Mouse (Mus musculus) ovary, postnatal 14 days (tissue): Measurements from ENCODE around the gene Cpz.
A peak's percentile ranks its signal among the peaks of the same experiment; 100 is the strongest.

Source experiments
- DNase-seq: peaks from one replicate; pipeline ENCODE4 v3.0.0; 2022; ENCODE audit warnings: low spot score

Gene Cpz

DNA sequence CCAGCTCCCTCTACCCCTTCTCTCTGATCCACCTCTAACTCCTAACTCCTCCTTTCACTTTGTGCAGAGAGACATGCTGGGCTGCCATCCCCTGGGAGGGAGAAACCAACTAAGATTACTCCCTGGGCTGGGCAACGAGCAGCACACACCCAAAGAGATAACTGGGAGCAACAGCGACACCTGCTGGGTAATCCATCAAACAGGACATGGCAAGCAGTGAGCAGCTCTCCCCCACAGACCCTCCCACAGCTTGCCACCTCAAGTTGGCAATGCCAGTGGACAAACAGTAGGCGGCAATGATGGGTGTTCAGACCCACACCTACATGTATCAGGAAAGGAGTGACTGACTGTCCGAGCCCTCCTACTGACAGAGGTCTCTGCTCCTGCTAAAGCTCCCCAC is 4.9 kb upstream of the Cpz start:
- no peak for DNase-seq

DNA sequence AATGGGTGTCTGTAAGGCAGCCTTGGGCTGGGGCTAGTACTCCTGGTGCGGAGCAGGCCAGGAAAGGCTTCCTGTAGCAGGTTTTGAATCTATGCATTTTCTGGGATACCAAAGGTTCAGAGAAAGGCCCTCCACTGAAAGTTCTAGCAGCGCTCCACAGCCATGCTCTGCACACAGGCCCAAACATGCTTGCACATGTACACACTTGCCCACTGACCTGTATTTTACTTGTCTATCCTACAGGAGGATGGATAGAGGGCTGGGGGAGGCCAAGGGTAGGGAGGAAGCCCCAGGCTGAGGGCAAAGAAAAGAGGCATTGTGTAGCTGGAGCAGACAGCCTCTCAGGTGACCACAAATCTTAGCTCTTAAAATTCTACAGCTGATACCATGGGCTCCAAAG is 1.1 kb downstream of the Cpz start:
- DNase-seq: no peak

DNA sequence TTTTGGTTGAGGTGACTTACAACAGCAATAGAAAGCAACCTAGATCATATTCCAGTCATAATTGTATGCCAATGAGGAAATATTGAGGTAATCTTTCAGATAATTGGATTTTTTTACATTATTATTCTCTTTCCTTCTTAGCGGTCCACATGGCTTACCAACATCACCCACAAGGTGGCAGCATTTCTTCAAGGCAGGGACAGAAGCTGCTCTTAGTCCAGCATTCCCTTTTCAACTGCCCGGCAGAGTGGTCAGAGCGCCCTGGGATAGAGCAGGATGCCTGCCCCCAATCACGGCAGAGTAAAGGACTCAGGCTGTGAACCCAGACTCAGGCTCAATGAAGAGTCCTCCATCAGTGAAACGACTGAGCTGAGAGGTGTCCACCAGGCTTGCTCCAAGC is 1.8 kb downstream of the Cpz start:
- peak; percentile 75 for DNase-seq

DNA sequence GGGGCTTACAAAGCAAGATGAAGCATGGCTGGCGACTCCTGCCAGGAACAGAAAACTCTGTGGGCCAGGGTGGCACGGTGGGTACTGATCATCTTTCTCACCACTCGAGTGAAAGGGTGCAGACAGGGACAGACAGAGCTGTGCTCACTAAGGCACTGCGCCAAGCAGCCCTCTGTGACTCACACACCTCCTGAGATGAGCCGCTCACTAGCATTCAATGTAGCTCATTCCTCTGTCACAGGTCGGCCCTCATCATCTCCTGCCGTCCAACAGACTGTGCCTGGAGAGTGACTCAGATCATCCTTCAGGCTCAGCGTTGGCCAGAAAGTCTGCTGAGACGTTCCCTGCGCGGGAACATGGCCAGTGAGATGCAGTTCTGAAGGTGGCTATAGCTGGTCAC is 8.7 kb downstream of the Cpz start:
- no peak for DNase-seq

DNA sequence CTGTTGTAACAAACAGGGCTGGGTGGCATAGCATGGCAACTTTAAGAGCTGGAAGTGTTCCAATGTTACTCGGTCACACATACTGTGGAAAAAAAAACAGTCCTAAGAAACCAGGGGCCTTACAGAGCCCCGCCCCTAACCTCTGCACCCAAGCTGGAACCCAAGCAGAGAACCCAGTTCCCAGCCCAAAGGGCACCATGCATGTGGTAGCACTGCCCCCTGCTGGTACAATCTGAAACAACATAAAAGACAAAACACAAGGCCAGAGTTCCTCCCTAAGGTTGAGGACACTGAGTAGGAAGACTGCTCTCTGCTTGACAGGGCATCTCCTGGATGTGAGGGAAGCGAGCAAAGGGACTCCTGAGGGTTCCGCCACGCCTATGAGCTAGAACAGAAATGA is 14.9 kb downstream of the Cpz start:
- DNase-seq: peak; percentile 72

DNA sequence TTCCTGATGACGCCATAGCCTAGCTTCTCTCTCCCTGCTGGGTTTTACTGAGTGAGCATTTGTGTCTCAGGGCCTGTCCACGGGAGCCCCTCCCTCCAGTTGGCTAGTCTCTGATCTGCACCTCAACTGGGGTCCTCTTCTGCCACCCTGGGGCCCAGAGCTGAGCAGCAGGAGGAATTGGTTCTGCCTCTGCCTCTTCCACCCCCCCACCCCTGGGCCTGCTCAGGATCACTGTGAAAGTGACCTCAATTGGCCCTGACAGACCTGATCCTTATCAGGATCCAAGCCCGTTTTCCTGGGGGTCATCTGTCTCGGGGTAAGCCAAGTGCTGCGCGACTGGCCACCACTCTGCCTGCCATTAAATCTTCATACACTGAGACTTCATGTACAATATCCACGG is 20.5 kb downstream of the Cpz start:
- DNase-seq: no peak

DNA sequence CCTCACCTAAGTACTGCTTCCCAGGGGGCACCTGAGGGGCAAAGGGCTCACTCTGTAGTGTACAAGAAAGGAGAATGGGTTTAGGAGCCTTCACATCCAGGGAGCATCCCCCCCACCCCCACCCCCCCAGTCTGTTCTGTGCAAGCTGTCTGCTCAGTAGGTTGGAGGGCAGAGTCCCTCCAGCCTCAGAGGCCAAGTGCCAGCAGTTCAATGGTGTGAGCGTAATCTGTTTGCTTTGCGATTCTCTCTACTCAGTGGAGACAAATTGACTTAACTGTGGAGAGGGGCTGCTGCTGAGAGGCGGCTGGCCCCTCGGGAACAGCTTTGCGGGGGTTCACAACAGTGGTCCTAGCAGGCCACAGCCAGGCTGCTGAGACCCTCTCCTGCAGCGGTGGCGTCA is 28.2 kb downstream of the Cpz start:
- no peak for DNase-seq

DNA sequence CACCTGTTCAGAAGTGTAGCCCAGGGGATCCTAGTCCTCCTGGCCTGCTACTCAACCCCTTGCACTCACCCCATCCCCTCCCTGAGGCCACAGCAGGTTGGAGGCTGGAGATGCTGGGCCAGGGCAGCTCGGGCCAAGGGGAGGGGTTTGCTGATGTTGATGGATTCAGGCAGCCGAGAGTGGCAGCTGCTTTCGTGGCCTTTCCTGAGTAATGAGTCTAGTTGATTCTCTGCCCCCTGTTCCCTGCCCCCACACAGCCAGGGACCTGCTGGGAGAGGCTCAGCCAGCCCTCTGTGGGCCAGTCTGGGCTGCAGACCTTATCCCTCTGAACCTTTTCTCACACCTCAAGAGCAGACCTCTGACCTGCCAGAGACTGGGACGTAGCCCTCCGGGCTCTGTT is 29.5 kb downstream of the Cpz start:
- no peak for DNase-seq

DNA sequence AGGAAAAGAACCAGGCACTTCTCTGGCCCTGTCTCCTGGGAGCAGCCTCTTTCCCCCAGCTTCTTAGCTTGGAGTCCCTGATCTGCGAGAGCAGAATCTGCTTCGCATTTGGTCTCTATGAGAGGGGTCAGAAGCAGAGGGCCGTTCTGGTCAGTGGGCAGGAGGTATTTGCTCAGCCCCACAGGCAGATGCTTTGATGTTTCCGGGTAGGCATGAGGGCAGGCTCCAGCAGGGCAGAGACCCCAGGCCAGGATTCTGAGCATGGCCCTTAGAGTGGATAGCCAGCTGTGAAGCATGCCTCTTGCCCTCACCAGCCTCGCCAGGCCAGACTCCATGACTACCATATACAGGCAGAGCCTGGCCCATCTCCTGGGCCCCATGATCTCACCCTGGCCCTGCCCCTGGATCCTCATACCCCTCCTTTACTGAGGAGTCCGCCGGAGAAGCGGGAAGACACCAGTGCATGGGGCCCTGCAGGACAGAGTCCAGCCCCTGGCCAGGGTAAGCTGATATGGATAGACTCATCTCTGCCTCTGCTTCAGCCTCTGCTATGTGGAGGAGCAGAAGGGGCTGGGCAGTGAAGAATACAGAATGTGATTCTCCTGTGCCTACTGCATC is 30.6 kb downstream of the Cpz start:
- no peak for DNase-seq

DNA sequence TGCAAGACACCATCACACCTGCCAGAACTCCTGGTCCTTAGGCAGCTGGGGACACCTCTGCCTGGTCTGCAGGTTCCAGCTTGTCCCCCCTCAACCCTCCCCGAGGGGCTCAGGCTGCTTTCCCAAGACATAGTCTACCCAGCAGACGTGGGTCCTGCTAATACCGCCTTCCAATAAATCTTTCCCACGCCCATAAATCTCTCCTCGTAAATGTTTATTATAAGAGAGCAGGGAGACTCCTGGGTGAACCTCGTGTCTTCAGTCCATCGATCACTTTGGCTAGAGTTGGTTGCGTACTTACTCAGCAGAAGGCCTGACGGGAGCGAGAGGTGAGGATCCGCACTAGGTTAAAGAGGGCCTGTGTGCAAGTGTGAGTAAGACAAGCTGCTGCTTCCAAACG is 31.7 kb downstream of the Cpz start:
- DNase-seq: no peak

DNA sequence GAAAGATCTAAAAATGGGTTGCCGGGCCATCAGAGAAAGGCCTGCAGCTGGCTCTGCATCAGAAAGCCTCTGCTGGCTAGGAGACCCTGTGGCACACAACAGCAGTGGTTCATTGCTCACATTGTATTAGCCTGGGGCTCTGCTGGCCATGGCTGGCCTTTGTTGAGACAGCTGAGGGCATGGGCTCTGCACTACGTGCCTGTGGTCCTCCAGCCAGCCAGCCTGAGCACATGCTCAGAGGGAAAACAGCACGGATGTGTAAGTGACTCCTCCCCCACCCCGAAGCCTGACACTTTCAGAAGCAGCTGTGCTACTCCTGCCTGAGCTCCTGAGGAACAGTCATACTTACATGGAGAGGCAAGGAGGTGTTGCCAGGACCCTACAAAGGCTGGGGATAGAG is 46.0 kb downstream of the Cpz start:
- no peak for DNase-seq

DNA sequence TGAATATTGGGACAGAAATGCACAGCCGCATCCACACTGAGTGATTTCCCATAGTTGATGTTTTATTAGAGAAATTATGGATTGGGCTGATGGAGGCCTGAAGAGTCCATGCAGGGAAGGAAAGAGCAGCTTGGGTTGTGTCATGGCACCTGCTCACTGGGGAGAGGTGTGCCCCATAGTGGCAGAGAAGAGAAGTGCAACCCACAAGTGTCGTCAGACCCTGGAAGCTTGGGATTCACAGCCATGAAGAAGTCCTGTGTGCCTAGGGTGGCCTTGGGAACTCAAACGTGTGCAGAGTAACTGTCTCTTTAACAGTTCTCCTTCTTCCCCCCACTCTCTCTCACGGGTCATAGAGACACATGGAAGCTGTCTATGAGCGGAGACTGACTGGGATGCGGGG is 50.3 kb downstream of the Cpz start:
- DNase-seq: no peak

DNA sequence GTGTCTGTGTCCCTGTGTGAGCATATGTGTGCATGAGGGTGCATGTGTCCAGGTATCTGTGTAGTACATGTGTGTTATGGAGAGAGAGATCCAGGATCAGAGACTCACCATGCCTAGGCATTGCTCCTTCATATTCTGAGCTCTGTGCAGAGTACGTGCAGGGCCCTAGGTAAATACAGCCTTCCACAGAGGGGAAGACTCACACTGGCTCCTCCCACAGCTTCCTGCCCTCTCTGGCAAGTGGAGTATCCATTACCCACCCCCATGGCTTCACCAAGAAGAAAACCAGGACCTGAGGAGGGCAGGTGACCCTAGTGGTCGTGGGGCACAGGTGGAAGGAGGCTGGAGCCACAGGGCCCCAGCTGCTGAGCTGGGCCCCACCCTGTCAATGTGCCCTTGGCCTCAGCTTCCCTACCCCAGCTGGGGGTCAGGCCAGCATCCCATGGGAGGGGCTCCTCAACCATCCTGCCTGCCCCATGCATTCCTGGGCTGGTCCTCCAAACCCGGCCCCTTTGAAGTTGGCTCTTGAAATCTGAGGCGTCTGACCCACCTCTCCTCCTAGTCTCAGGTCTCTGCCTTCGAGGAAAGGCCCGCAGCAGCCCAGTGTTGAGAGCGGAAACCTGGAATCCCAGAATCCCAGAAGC is 54.5 kb downstream of the Cpz start:
- DNase-seq: no peak

DNA sequence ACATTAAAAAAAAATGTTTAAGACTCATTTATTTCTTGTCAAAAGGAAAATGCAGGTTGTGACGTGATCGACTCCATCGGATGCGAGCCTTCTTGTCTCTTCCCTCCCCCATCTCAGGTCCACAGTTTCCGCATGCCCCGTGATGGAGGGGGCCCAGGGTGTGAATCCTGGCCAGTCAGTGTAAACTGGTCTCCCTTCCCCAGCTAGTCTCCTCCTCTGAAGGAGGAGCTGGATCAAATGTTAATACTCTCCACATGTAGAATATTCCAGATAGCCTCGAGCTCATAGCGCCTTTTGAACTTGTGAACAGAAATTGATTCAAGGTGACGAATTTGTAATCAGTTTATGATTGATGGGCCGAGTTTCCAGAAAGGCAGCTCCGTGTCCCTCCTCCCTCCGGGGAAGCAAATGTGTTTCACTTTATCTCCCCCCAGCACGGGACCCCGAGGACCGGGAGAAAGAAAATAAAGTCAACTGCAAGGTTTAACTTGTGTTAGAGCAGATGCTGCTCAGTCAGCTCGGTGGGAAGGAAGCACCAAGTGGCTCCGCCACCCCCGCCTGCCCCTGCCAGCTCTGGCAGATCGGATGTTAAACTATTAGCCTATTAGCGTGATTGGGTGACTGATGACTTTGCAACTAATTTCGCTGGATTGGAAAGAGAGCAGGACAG is 59.4 kb downstream of the Cpz start:
- no peak for DNase-seq

DNA sequence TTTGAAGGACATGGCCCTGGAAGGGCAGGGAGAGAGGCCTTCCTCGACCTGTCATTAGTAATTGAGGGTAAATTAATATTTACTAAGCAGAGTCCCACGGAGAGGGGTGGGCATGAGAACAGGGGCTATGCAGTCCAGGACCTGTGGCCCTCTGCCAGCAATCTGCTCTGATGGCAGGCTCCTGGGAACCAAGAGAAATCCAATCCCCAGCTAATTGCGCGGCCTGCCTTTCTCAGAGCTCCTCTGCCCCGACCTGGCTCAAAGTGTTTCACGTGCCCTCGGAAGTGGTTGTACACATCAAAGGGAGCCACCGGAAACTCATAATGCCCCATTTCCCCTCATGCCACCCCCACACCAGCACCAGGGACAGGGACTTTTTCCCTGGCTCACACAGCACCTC is 63.4 kb downstream of the Cpz start:
- DNase-seq: no peak

DNA sequence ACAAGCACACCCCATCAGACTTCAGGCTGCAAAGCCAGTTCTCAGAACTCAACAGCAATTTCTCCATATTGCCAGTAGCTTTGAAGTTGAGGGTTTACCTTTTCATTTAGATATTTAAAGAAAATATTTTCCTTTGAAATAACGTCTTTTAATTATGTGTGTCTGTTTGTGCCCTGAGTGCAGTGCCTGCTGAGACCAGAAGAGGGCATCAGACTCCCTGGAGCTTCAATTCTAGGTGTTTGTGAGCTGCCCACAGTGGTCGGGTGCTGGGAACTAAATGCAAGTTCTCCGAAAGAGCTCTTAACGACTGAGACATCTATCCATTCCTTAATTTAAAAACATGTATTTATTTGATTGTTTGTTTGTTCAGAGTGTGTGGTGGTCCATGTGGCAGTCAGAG is 65.7 kb downstream of the Cpz start:
- no peak for DNase-seq

DNA sequence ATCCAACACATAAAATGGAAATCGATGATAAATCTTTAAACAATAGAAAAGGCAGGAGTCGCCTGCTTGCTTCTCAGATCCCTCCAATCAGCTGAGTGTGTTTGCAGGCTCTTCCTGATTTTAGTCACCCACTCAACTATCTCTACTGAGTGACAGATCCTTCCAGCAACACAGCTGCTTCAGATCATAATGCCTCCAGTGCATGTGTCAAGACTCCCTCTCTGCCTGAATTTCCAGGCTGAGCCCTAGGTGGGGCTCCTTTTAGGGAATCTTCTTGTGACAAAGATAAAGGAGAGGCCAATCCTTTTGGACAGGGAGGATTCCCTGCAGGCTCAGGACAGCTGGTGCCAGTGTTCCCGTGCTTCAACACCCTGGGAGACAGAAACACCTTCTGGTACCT is 67.2 kb downstream of the Cpz start:
- DNase-seq: no peak

DNA sequence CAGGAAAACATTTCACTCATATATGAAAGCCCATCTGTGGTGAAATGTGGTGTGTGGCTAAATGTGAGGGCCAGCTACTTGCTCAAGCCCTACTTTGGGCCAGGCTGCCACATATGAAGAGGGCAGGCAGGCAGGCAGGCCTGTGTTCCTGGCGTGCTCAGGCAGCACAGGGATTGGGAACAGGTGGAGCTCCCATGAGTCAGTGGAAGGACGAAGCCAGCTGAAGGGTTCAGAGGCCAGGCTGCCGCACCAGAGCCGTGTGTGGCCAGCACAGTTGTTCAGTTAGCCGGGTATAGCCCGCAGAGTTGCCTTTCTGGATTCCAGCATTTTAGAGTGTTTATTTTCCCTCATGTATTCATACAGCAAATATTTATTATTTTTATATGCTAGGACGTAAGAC is 68.1 kb downstream of the Cpz start:
- no peak for DNase-seq

DNA sequence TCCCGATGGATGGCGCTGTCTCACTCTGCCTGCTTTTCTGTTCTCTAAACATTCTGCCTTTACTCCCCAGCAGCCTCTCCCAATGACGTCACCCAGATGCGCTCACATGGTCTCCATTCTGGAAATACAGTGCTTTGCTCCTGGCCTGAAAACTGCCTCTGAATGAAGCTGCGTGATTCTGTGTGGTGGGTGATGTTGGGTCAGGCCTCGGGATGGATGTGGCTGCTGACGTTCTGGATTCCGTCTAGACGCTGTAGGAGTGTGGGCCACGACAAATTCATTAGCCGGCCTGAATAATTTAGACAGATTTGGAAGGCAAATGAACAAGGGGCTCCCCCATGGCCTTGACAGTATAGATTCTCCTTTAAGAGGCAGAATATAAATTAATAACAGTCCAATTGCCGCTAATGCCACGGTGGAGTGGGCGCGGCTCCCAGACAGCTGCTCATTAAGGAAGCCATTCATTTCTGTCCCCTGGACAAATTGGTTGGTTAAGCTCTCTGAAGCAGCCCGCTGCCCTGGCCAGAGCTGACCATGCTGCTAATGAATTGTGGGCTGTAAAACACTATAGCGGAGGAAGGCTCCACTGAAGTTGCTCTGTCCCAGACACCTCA is 71.2 kb downstream of the Cpz start:
- no peak for DNase-seq
